Mouse (Mus musculus) heart, adult 11 months (tissue): ENCODE measurements around the gene Srd5a1.
A peak's percentile ranks its signal among the peaks of the same experiment; 100 is the strongest.
"Not testable (repeated sequence)": the region's sequence is repeated elsewhere in the genome, so short reads cannot be mapped to it uniquely, and the experiment has no call there.

Experiments
- DNase-seq: peaks from one replicate; pipeline ENCODE4 v3.0.0; 2022

Srd5a1 gene

DNA sequence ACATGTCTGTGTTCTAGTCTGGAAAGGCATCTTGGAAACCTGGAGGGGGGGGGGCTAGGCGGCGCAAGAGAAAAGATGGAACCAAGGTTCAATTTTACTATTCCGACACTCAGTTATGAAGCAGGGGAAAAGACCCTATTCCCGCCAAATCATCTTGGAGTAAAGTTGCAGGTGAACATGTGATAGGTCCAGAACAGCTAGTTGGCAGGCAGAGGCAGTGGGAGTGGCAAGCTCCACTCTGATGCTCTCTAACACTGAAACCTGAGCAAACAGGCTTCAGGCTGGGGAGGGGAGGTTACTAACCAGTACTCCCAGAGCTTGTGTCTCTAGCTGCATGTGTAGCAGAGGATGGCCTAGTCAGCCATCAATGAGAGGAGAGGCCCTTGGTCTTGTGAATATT lies 45.8 kb downstream of the Srd5a1 start:
- DNase-seq = not testable (repeated sequence)

DNA sequence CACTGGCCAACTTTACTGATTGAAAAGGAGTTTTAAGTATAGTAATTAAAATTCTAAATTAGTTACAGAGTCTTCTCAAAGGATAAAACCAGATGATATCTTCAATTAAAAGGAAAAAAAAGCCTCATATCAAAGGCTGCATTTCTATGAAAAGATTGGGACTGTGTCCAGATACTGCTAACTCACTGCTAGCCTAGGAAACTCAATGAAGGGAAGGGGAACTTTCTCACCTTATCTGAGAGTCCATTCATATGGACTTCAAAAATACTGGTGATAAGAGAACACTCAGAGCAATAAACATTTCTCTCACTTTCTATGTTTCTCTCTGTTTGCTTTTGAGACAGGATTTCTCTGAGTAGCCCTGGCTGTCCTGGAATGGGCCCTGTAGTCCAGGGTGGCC lies 46.7 kb downstream of the Srd5a1 start:
- no peak for DNase-seq

DNA sequence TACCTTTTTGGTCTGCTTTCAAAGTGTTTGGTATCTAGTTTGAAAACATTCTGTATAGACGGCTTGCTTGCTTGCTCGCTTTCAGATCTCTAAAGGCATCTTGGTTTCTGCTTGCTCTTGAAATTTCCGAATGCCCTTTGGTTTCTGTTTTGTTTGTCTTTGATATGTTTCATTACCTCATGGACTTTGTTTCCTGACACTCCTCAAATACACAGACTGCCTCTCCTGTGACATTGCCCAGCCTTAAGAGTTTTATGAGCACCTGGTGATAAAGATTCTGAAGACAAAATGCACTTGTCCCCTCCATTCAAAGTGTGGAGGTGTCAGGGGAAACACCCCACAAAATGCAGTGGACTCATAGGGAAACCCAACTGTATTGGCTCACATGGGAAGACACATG lies 47.3 kb downstream of the Srd5a1 start:
- DNase-seq = no peak

DNA sequence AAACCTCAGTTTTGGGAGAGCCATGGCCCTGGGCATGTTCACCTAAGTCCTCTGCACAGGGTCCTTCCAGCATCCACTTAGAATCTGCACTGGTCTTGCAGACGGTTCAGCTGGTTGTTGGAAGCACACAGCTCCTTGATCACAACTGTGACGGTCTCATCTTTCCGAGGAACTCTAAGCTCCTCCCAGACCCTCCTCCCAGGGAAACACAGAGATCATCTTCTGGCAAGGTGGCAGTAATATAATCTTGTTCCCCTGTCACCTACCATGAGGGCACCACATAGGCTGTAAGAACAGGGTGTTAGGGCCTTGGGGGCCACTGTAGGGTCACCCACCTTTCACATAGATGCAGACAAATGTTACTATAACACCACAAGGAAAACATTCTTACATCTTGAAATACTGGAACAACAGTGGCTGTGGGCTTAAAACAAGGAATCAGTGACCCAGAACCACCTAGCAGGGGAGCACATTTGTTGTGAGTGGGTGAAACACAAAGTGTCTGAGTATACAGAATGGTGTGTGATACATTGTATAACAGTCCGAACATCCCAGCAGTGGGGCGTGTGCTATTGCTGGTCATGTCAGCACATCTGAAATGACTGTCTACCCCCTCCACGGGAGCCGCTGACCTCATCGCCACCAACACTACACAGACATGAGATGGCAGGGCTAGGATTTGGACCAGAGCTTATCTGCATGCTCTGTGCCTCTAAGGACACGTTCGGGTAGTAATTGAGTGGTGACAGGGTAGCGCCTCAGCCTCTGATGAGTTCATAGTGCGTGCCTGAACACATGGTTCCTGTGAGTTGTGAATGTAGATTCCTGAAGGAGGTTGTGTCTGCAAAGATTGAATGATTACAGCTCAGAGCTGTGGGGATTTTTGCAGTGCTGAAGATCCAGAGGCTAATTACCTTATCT lies 48.3 kb downstream of the Srd5a1 start:
- peak; percentile 96 for DNase-seq

DNA sequence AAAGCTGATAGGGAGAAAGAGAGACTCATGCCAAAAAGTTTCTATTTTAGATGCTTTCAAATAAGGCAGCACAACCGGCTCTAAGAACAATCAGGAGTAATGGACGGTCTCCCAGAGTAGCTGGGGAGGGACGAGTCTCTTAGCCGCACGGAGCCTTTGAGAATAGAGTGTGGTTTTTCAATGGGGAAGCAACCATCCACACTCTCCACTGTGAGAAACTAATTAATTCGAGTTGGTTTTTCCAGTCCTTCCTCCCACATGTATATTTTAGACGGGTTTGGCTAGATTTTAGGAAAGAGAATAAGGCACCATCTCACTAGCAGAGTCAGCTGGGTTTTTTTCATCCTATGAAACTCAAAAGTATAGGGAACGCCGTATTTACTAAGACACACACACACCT lies 49.2 kb downstream of the Srd5a1 start:
- no peak for DNase-seq

DNA sequence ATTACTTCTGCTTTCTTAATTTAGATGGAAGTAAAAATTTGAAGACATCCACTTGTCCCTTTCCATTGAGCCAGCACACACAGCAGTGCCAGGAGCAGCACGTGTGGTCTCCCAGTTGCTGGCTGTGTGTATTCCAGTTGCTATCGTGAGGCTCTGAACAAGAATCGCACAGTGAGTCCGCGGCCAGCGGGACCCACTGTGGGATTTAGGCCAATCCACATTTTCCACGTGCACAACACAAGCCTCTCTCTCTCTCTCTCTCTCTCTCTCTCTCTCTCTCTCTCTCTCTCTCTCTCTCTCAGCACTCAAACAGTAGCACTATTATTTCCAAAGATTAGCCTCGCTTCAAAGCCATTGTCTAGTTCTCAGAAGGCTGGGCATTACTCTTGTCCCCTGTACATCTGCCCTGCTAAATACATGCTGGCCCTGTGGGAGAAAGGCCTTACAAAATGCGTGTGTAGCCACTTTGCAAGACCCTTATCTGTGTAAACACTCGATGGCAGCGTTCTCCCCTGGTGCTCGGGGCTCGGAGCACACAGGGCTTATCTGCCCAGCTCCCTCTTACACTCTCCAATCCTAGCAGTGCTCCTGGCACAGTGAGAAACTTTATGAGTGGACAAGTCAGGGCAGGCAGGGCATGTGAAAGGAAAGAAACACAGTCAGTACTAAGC lies 51.8 kb downstream of the Srd5a1 start:
- peak; percentile 91 for DNase-seq

DNA sequence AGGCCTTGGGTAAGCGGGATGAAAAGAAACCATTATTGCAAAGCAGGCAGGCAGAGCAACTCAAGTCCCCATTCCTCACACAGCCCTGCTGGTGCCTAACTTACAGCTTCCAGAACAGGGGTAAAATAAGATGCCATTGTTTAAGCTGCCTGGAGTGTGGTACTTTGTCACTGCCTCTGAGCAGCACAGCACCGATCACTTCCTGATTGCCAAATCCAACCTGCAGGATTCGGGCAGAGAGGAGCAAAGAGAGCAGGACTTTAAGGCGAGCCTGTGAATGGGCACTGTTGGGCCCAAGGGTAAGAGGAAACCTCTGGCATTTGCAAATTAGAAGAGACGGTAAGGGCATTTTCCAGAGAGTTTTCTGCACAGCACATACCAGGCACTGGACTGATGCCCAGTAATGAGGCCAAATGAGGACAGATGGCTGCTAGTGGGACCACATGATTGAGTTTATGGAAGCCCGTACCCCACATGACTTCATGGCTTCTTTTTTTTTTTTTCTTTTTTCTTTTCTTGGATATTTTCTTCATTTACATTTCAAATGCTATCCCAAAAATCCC lies 53.1 kb downstream of the Srd5a1 start:
- peak; percentile 92 for DNase-seq

DNA sequence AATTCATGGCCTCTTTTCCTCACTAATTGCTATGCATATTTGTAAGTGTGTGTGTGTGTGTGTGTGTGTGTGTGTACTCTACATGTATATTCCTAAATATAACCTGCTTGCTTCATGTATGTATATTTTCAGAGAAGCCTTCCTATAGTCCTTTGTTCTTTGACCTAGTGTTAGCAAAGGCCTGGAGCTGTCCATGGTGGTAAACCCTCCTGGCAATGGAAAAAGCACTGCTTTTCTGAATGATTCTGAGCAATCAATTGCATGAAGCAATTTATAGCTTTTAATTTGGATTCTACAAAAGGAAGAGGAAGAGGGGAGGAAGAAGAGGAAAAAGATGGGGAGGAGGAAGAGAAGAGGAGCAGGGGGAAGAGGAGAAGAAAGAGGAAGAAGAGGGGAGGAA lies 54.5 kb downstream of the Srd5a1 start:
- DNase-seq = no peak

DNA sequence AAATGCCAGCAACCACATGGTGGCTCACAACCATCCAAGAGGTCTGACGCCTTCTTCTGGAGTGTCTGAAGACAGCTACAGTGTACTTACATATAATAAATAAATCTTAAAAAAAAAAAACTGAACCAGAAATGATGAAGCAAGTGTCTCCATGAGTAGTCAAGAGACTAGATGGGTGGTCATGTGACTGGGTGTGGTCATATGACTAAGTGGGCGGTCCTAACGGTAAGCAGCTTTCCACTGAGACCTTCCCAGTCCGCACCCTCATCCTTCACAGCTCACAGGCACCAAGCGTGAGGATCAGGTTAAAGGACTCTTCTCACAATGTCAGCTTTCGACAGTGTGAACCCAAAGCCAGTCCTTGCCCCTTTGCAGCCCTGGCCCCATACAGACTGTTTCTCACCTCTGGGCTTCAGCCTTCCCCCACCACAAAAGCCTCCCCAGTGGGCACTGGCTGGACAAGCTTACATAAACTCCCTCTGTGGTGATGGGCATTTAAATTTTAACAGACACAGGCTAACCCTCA lies 55.2 kb downstream of the Srd5a1 start:
- DNase-seq = peak; percentile 68

DNA sequence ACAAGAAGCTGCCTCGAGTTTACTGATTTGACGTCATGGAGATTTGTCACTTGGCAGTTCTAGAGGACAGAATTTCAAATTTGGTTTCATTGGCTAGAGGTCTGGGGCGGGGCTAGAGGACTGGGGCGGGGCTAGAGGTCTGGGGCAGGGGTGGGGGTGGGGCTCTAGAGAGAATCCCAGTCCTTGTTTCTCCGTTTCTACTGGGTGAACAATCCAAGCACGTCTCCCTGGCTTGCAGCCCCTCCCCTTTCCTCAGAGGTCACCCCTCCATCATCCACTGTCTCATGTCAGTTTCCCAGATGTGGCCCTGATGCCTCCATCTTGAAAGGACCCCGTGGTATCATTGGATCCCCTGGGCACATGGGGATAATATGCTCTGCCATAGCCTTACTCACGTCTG lies 56.2 kb downstream of the Srd5a1 start:
- no peak for DNase-seq

DNA sequence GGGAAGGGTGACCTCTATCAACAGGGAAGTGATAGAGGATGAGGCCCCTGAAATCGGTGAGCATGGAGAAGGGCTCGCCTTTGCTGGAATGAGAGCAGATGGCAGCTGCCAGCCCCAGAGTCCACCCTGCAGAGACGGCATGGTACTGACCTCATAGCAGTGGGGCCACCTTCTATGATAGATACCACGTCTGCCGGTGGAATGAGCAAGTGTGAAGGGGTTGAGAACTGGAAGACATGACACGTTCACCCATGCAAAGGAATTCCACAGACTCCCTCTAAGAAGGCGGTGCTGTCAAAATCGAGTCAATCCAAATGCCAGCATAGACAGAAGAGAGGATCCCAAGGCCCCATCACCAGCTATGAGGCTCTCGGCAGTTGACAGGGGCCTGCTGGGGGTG lies 57.0 kb downstream of the Srd5a1 start:
- peak; percentile 70 for DNase-seq

DNA sequence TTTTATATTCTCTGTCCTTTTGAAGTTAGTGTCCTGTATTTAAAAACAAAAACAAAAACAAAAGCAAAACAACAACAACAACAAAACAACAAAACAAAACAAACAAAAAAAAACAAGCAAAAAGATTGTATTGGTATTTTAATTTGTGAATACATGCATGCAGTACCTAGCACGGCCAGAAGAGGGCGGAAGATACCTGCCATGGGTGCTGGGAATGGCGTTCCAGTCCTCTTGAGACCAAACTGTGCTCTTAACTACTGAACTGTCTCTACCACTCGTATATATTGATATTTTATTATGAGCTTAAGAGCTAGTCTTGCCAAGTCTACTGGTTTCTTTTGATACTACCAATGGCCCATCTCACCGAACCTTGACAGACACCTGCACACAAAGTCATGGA lies 58.2 kb downstream of the Srd5a1 start:
- no peak for DNase-seq

DNA sequence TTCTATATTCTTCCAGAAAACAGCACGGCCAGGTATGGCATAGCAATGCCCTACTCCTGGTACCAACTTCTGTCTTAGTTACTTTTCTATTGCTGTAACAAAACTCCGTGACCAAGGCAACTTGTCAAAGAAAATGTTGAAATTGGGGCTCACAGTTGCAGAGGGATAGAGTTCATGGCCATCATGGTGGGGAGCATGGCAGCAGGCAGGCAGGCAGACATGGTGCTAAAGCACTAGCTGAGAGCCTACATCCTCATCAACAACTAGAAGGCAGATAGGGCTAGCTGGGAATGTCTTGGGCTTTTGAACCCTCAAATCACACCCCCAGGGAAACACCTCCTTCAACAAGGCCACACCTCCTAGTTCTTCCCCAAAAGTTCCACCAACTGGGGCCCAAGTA lies 60.4 kb downstream of the Srd5a1 start:
- peak; percentile 75 for DNase-seq

DNA sequence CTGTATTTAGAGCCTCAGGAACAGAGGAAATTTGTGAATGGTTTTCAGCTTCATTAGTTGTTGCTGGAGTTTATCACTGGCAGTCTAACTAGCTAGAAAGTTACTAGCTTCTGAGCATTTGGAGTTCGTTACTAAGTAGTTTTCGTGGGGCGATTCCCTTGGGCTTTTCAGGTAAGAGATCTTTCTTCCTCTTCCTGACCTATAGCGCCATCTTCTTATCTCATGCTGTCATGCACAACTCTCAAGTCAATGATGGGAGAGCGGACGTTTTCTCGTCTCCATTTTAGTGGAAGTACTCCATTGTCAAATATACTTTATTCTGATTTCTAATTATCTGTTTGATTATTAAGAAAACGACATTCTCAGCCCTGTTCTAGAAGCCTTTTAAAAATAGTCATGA lies 61.3 kb downstream of the Srd5a1 start:
- DNase-seq = no peak

DNA sequence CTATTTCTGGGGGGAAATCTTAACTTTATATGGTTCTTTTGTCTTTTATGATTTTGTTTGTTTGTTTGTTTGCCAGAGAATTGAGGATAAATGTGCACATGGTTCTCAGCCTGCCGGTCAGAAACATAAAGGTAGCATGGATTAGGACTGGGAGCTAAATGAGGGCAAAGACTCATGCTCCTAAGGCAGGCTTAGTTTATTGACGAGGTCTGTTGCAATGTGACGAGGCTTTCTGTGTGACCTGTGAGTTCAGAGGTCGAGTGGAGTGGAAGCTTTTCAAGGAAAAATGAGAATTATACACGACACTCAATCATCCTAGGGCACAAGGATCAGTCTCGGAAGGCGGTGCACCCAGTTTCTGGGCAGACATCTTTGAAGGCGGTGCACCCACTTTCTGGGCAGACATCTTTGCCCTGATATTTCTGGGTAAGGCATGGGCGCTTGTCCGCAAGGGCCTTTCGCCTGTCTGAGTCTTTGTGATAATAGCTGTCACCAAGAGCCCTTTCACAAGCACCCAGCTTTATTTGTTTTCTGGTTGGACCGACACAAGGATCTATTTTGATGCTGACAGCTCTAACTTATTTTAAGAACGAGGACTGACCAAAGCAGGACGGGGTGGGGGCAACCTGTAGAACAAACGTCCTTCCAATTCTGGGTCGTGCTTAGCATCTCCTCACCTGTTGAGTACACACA lies 63.6 kb downstream of the Srd5a1 start:
- DNase-seq = peak; percentile 92

DNA sequence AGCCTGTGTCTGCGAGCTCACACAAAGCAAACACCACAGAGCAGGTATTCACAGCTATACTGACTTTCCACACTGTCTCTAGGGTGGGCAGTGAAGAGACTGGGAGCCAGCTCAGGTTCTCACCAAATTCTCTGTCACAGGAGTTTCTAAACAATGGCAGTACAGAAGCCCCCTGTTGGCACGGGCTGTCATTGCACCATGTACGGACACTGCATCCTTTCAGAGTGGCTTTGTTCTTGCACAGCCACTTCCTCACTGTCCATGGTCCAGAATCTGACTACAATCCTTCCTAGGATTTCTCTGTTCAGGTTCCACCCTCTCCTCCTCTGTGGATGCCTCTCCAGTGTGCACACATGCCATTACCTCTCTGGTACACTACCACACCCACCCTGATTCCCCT lies 66.2 kb downstream of the Srd5a1 start:
- peak; percentile 90 for DNase-seq

DNA sequence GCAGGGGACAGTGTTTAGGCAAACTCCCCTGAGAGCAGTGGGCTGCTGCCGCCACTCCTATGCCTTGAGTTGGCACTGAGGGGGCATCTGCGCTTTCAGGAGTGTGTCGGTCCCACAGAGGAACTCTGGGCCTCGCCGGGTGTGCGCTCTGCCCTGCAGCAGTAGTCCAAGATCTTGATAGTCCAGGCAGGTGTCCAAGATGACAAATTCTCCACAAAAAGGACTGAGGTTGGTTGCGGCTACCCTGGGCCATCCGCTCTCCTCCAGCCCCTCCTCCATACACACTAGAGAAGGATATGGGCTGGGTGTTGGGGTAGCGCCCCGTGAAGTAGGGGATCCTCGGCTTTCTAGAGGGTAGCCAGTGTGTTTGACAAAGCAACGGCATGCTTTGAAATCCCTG lies 67.6 kb downstream of the Srd5a1 start:
- DNase-seq = peak; percentile 90

DNA sequence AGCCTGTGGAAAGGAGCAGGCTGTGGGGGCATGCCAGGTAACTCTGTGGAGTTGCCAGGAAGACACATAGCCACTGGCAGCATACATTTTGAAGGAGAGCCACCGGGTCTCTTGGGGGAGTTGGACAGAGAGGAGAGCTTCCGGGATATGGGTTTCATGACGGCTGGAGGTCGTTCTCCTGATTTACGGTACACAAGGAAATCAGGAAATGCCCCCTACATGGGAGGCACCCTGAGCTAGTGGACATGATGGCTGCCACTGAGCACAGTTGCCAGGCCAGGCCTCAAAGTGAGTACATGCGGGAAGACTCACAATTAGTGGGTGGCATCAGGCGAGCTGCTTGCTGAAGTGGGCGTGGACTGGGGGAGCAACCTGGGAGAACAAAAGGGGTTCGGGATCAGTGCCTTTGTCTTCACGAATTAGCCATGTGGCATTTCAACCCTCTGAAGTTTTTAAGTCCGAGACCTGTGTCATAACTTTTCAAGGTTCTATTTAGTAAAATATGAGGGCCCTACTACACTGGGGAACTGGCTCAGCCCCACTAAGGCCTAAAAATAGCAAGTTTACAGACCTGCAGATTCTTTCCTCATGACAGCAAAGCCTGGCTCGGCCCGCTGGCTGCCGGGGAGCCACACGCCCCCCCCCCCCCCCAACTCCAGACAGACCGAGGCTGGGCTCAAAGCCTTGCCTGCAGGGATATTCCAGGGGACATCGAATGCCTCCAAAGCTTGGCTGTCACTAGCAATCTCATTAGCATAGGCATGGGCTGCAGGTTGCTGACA lies 68.5 kb downstream of the Srd5a1 start:
- DNase-seq = peak; percentile 95

DNA sequence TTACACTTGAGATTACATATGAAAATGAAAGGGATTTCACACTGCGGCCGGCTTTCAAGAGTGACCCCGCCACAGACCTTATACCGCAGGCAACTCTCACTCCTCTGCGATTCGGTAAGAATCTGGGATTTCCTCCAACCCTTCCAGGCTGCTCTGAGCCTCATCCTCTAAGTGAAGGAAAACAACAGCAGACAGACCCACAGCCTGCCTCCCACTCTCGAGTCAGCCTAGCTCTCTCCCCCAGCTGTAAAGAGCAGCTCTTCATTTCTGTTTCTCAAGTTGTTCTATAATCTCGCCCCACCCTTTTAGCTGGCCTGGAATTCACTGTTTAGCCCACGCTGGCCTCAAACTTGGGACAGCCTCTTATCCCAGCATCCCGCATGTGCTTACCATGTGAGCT lies 69.5 kb downstream of the Srd5a1 start:
- peak; percentile 93 for DNase-seq

DNA sequence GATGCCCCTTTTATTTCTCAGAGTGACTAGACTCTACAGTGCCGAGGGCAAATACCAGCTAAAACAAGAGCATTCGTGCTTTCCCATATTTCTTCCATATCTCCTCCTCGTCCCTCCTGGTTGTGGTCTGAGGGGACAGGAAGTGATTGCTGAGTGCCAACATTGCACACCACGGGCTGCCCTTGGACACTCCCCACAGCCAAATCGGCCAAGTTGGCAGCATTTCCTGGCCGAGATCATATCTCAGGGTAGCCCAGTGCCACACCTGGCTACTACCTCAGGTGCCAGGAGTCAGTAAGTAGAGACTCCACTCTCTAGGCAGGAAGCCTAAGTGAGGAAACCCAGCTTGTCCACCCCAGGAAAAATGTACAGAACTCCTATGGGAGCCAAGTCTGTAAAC lies 70.0 kb downstream of the Srd5a1 start:
- DNase-seq = peak; percentile 95

DNA sequence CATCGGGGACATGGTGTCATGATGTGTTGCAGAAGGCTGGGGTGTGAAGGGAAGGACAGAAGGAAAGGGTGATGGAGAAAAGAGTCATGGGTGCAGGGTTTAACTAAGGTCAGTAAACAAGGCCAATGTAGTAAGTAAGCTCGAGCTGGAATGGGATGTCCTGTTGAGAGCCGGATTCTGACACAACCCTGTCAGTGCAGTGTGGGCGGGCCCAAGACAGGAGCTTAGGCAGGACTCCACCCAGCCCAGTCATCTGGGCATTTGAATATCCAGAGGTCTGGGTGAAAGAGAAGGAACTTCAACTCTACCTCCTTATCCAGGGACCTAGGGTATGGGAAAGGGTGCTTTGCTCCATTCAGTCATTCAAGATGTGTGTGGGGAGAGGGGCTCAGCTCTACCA lies 72.9 kb downstream of the Srd5a1 start:
- DNase-seq = peak; percentile 94

DNA sequence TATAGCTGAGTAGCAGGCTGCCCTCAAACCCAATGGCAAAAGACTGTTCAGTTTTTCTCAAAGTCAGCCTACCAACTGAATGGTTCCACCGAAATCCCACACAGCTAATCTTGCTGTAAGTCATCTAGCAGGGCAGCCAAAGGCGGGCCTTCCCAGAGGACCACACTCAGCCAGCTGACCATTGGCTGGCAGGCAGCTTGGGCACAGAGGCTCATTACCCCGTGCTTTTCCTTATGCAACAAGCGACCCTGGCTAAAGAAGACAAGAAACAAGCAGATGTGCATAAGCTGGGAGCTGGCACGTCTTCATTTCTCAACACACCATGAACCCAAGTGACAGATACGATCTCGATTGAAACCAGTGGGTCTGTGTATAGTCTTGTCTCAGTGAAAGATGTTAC lies 73.9 kb downstream of the Srd5a1 start:
- DNase-seq = no peak
